Mouse (Mus musculus): ENCODE results near the gene Med12l. TPM values are rescaled to one million over a fixed set of nuclear protein-coding genes. Genes with fewer than 3 reads are reported as not detected.

Med12l gene
- polyA plus RNA-seq, 1 experiment from 2014 or later = 3.5 TPM

DNA sequence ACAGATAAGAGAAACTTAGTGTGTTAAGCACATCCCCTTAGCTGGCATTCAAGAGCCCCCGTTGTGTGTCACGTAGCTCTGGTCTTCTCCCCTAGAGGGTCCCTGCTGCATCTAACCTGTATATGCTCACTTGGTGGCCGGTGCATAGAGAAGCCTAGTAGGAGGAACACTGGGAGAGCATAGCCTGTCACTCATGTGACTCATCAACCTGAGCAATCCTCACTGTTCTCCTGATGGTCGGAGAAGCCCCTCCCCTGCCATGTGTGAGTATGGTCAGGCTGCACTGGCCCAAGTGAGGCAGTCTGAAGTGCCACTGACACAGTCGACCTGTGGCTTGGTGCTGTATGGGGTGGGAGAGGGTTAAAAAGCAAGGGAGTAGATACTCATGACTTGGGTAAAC lies 119.4 kb downstream of the Med12l start:
- Histone ChIP-seq H3K4me3 (ENCODE audit: low read depth, low read length) (no peak overlapping the region), H3K27ac (ENCODE audit: low read depth, low read length) (no peak overlapping the region), H3K27me3 (ENCODE audit: control insufficient read depth, insufficient read depth, low read length) (no peaks in the 10 kb centered on the region), H3K36me3 (ENCODE audit: control insufficient read depth, insufficient read depth, low read length) (no peaks in the 10 kb centered on the region), H3K9ac (ENCODE audit: low read length) (no peak overlapping the region), H3K9me3 (ENCODE audit: control insufficient read depth, low read length) (no peaks in the 10 kb centered on the region), H3K4me1 (ENCODE audit: control insufficient read depth, insufficient read depth, low read length) (no peaks in the 10 kb centered on the region), H3K4me2 (ENCODE audit: low read depth) (no peak overlapping the region)
- 68% methylated on average over 5 of the region's 5 CpGs for WGBS
- no peak for DNase-seq (ENCODE audit: low spot score)
- no peak for ATAC-seq (ENCODE audit: insufficient read depth, low FRiP score, low TSS enrichment)

DNA sequence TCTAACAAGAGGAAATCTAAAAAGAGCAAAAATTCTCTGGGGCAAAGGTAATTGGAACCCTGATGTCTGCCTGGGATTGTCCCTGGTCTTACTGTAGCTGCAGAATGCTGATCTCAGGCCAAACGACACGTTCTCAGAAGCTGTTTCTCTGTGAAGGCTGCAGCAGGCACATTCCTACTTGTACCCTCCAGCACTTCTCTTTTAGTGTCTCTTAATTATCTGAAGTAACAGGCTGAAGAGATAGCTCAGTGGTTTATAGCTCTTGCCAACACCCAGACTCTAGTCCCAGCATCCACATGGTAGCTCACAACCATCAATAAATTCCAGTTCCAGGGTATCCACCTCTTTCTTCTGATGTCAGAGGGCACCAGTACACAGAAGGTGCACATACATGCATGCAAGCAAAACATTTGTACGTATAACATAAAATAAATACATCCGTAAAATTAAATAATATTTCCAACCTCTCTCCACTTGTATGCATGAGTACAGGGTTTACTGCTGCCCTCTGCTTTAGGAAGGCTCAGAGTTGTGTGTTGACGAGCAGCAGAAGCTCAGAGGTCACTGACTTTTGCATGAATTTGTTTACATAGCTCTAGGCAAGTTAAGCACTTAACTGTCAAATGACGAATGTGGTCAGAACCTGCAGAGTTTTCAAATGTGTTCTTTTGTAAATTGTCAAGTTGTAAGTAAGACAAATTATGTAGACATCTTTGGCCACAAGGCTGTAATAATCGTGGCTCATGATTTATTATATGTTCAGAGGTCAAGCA lies 120.3 kb downstream of the Med12l start:
- Histone ChIP-seq H3K9me3 (ENCODE audit: control insufficient read depth, low read length) (no peaks in the 10 kb centered on the region), H3K9ac (ENCODE audit: low read length) (no peak overlapping the region), H3K4me1 (ENCODE audit: control insufficient read depth, insufficient read depth, low read length) (no peaks in the 10 kb centered on the region), H3K27me3 (ENCODE audit: control insufficient read depth, insufficient read depth, low read length) (no peaks in the 10 kb centered on the region), H3K36me3 (ENCODE audit: control insufficient read depth, insufficient read depth, low read length) (no peaks in the 10 kb centered on the region), H3K4me2 (ENCODE audit: low read depth) (no peak overlapping the region), H3K27ac (ENCODE audit: low read depth, low read length) (no peak overlapping the region), H3K4me3 (ENCODE audit: low read depth, low read length) (no peak overlapping the region)
- WGBS = 49% methylated on average over 7 of the region's 7 CpGs
- ATAC-seq (ENCODE audit: insufficient read depth, low FRiP score, low TSS enrichment) (no peak; the same call in 1 of the 2 replicates), DNase-seq (ENCODE audit: low spot score) (no peak)

DNA sequence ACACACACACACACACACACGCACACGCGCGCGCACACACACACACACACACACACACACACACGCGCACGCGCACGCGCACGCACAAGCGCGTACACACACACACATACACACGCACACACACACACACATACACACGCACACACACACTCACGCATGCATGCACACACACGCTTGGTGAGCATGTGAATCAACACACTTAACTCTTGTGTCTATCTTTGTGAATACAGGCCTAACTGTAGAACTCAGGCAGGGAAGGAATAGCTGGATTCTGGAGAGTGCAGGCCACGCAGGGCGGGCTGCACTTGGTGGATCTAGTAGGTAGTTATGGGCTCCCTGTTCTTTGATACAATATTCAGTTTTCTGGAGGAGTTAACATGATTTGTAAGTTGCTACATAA lies 123.1 kb downstream of the Med12l start:
- Histone ChIP-seq H3K4me2 (ENCODE audit: low read depth) (no peak overlapping the region), H3K9me3 (ENCODE audit: control insufficient read depth, low read length) (no peaks in the 10 kb centered on the region), H3K27ac (ENCODE audit: low read depth, low read length) (no peak overlapping the region), H3K9ac (ENCODE audit: low read length) (no peak overlapping the region), H3K36me3 (ENCODE audit: control insufficient read depth, insufficient read depth, low read length) (no peaks in the 10 kb centered on the region), H3K4me1 (ENCODE audit: control insufficient read depth, insufficient read depth, low read length) (no peaks in the 10 kb centered on the region), H3K27me3 (ENCODE audit: control insufficient read depth, insufficient read depth, low read length) (no peaks in the 10 kb centered on the region), H3K4me3 (ENCODE audit: low read depth, low read length) (no peak overlapping the region)
- ATAC-seq (ENCODE audit: insufficient read depth, low FRiP score, low TSS enrichment) (no peak), DNase-seq (ENCODE audit: low spot score) (no peak)
- 70% methylated on average over 20 of the region's 20 CpGs for WGBS

DNA sequence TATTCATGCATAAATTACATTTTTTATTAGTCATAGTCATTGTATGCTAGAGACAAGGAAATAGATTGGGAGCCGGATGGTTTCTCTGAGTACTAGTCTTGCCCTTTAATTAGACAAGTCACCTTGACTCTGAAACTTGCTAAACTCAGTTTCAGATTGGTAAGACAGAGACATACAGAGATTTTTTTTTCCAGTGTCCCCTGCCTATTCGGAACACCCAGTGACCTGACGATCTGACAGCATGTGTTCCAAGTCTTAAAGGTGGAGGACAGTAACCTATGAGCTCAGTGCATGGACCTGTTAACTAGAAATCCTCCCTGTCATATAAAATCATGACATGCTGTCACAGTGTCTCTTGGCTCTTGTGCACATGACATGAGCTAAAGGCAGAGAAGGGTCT lies 123.9 kb downstream of the Med12l start:
- Histone ChIP-seq H3K27me3 (ENCODE audit: control insufficient read depth, insufficient read depth, low read length) (no peaks in the 10 kb centered on the region), H3K9me3 (ENCODE audit: control insufficient read depth, low read length) (no peaks in the 10 kb centered on the region), H3K9ac (ENCODE audit: low read length) (no peak overlapping the region), H3K4me3 (ENCODE audit: low read depth, low read length) (no peak overlapping the region), H3K36me3 (ENCODE audit: control insufficient read depth, insufficient read depth, low read length) (no peaks in the 10 kb centered on the region), H3K27ac (ENCODE audit: low read depth, low read length) (no peak overlapping the region), H3K4me2 (ENCODE audit: low read depth) (no peak overlapping the region), H3K4me1 (ENCODE audit: control insufficient read depth, insufficient read depth, low read length) (no peaks in the 10 kb centered on the region)
- DNase-seq (ENCODE audit: low spot score) = no peak
- no peak for ATAC-seq (ENCODE audit: insufficient read depth, low FRiP score, low TSS enrichment)
- 85% methylated on average over 3 of the region's 3 CpGs for WGBS

DNA sequence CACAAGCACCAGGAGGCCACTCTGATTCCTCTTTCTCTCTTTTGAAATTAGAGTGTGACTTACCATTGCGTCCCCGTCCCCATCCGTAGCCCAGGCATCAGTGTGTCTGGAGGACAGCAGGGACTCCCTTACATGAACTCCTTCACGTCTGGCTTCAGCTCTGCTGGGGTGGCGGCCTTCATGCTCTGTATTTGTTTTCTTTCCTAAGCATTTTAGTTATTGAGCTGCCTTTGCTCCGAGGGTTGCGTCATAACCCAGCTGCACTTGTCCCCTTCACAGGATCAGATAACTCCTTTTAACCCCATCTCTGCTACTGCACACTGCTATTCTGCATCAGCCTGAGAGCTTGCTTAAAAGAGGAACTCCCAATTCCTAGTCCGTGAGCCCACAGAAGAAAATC lies 124.8 kb downstream of the Med12l start:
- H3K27ac ChIP-seq (ENCODE audit: low read depth, low read length) = no peak overlapping the region
- H3K9me3 ChIP-seq (ENCODE audit: control insufficient read depth, low read length) = no peaks in the 10 kb centered on the region
- H3K27me3 ChIP-seq (ENCODE audit: control insufficient read depth, insufficient read depth, low read length) = no peaks in the 10 kb centered on the region
- no peaks in the 10 kb centered on the region for H3K4me1 ChIP-seq (ENCODE audit: control insufficient read depth, insufficient read depth, low read length)
- no peak overlapping the region for H3K4me3 ChIP-seq (ENCODE audit: low read depth, low read length)
- ATAC-seq (ENCODE audit: insufficient read depth, low FRiP score, low TSS enrichment) = no peak
- WGBS = 71% methylated on average over 8 of the region's 8 CpGs
- no peak for DNase-seq (ENCODE audit: low spot score)
- no peak overlapping the region for H3K4me2 ChIP-seq (ENCODE audit: low read depth)
- no peaks in the 10 kb centered on the region for H3K36me3 ChIP-seq (ENCODE audit: control insufficient read depth, insufficient read depth, low read length)
- H3K9ac ChIP-seq (ENCODE audit: low read length) = no peak overlapping the region

DNA sequence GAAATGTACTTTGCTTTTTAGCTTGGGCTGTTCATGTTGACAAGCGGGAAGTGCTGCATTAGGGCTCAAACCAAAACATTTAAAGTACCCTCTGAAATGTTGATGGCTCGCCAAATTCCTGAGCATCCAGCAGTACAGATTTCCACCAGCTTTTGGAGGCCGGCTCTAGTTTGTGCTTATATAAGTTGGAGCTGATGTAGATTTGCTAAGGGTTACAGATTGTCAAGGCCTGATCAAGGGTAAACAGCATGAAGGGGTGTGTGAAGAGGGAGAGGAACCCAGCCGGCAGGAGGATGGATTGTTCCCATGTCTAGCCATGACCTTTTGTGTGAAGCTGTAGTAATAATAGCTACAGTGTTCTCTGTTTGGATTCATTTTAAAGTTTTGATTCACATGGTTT lies 125.5 kb downstream of the Med12l start:
- DNase-seq (ENCODE audit: low spot score) (no peak), ATAC-seq (ENCODE audit: insufficient read depth, low FRiP score, low TSS enrichment) (no peak)
- no peak overlapping the region for H3K9ac ChIP-seq (ENCODE audit: low read length)
- H3K27ac ChIP-seq (ENCODE audit: low read depth, low read length) = no peak overlapping the region
- H3K27me3 ChIP-seq (ENCODE audit: control insufficient read depth, insufficient read depth, low read length) = no peaks in the 10 kb centered on the region
- WGBS = 81% methylated on average over 4 of the region's 4 CpGs
- no peaks in the 10 kb centered on the region for H3K4me1 ChIP-seq (ENCODE audit: control insufficient read depth, insufficient read depth, low read length)
- no peaks in the 10 kb centered on the region for H3K9me3 ChIP-seq (ENCODE audit: control insufficient read depth, low read length)
- no peak overlapping the region for H3K4me2 ChIP-seq (ENCODE audit: low read depth)
- H3K36me3 ChIP-seq (ENCODE audit: control insufficient read depth, insufficient read depth, low read length) = no peaks in the 10 kb centered on the region
- no peak overlapping the region for H3K4me3 ChIP-seq (ENCODE audit: low read depth, low read length)

DNA sequence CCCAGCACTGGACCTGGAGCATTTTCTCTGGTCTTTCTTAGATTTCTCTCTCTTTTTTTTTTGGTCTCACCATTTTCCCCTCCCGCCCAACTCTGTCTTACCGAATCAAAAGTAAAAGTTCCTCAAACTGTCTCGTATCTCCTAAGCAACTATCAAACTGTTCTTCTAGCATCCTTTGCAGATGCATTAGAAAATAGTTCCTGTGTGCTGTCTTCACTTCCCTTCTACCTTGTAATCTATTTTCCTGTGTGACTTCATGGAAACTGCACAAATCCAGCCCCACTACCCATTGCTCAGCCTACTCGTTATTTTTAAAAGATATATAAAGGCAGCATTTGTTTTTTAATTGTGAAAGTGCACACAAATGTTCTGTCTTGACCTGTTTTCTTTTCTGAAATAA lies 126.3 kb downstream of the Med12l start:
- no peak overlapping the region for H3K9ac ChIP-seq (ENCODE audit: low read length)
- WGBS = 90% methylated on average over 4 of the region's 4 CpGs
- no peaks in the 10 kb centered on the region for H3K4me1 ChIP-seq (ENCODE audit: control insufficient read depth, insufficient read depth, low read length)
- H3K4me3 ChIP-seq (ENCODE audit: low read depth, low read length) = no peak overlapping the region
- no peak for DNase-seq (ENCODE audit: low spot score)
- no peak overlapping the region for H3K4me2 ChIP-seq (ENCODE audit: low read depth)
- H3K27me3 ChIP-seq (ENCODE audit: control insufficient read depth, insufficient read depth, low read length) = no peaks in the 10 kb centered on the region
- no peak for ATAC-seq (ENCODE audit: insufficient read depth, low FRiP score, low TSS enrichment)
- no peaks in the 10 kb centered on the region for H3K9me3 ChIP-seq (ENCODE audit: control insufficient read depth, low read length)
- no peaks in the 10 kb centered on the region for H3K36me3 ChIP-seq (ENCODE audit: control insufficient read depth, insufficient read depth, low read length)
- no peak overlapping the region for H3K27ac ChIP-seq (ENCODE audit: low read depth, low read length)

DNA sequence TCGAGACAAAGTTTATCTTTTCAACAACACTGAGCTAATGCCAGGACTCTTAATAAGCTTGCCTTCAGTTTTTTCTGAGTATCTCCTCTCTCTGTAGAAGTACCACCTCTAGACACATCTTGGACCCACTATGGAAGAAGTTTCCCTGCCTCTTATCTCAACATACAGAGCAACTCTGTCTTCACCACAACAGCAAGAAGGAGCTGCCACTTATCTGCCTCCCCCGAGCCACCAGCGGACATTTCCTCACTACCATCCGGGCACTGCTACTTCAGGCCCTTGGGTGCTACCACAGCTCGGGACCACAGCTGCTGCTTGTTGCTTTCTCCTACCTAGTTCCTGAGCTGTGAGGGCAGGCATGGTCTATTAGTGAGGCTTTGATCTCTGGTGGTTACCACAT lies 127.6 kb downstream of the Med12l start:
- WGBS = 83% methylated on average over 5 of the region's 5 CpGs
- no peak for ATAC-seq (ENCODE audit: insufficient read depth, low FRiP score, low TSS enrichment)
- no peak overlapping the region for H3K4me2 ChIP-seq (ENCODE audit: low read depth)
- H3K36me3 ChIP-seq (ENCODE audit: control insufficient read depth, insufficient read depth, low read length) = no peaks in the 10 kb centered on the region
- no peaks in the 10 kb centered on the region for H3K4me1 ChIP-seq (ENCODE audit: control insufficient read depth, insufficient read depth, low read length)
- H3K9me3 ChIP-seq (ENCODE audit: control insufficient read depth, low read length) = no peaks in the 10 kb centered on the region
- no peak overlapping the region for H3K4me3 ChIP-seq (ENCODE audit: low read depth, low read length)
- H3K27me3 ChIP-seq (ENCODE audit: control insufficient read depth, insufficient read depth, low read length) = no peaks in the 10 kb centered on the region
- H3K27ac ChIP-seq (ENCODE audit: low read depth, low read length) = no peak overlapping the region
- H3K9ac ChIP-seq (ENCODE audit: low read length) = no peak overlapping the region
- no peak for DNase-seq (ENCODE audit: low spot score)

DNA sequence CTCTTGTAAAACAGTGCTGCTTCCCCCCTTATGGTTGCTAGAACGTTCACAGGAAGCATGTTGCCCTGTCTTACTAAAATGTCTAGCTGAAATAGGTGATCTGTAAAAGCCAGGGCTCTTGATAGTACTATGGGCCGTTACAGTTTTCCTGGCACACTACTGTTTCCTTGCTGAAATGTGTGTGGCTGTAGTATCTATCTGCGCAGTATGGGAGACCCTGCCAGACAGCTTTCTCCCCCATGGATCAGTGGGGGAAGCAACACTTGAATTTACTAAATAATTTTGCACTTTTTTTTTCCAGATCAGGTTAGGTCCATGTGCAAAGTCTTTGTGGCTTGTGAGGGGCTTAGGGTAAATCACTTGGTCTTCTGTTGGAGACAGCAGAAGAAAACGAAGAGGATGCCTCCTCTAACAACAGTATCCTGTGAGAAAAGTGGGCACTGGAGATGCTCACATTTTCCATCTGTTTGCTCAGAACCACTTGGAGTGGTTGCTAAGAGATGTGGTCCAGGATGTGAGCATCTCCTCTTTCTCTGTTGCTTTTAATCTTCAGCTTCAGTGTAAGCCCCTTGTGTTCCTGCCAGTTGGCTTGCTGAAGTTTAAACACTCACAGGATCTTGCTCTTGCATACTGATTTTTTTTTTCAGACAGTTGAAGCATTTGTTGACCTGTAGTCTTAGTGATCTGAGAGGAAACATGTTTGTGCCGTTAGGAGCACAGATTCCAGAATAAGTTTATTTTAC lies 130.5 kb downstream of the Med12l start:
- DNase-seq (ENCODE audit: low spot score) (no peak), ATAC-seq (ENCODE audit: insufficient read depth, low FRiP score, low TSS enrichment) (no peak)
- H3K4me1 ChIP-seq (ENCODE audit: control insufficient read depth, insufficient read depth, low read length) = no peaks in the 10 kb centered on the region
- H3K36me3 ChIP-seq (ENCODE audit: control insufficient read depth, insufficient read depth, low read length) = no peaks in the 10 kb centered on the region
- 77% methylated on average over 5 of the region's 5 CpGs for WGBS
- no peak overlapping the region for H3K9ac ChIP-seq (ENCODE audit: low read length)
- no peaks in the 10 kb centered on the region for H3K9me3 ChIP-seq (ENCODE audit: control insufficient read depth, low read length)
- no peak overlapping the region for H3K4me3 ChIP-seq (ENCODE audit: low read depth, low read length)
- no peaks in the 10 kb centered on the region for H3K27me3 ChIP-seq (ENCODE audit: control insufficient read depth, insufficient read depth, low read length)
- no peak overlapping the region for H3K27ac ChIP-seq (ENCODE audit: low read depth, low read length)
- H3K4me2 ChIP-seq (ENCODE audit: low read depth) = no peak overlapping the region
